Mouse (Mus musculus) skeletal muscle tissue, adult 2 months (tissue): ENCODE measurements at regions not wholly inside any gene's neighbourhood (a gene's known extent, or its start where the extent isn't known, plus 50 kb on each side); places are given as distances from the start of the nearest gene placed in this dataset.

ENCODE experiments used
- DNase-seq: peaks from one replicate; pipeline ENCODE4 v3.0.0-alpha.2; 2012; ENCODE audit warnings: low read depth, low spot score

- DNase-seq = no peak
These were observed 105.0 kb upstream of the Arid2 start for GRCm38 (mm10) chr15:96182313-96182712.

DNA sequence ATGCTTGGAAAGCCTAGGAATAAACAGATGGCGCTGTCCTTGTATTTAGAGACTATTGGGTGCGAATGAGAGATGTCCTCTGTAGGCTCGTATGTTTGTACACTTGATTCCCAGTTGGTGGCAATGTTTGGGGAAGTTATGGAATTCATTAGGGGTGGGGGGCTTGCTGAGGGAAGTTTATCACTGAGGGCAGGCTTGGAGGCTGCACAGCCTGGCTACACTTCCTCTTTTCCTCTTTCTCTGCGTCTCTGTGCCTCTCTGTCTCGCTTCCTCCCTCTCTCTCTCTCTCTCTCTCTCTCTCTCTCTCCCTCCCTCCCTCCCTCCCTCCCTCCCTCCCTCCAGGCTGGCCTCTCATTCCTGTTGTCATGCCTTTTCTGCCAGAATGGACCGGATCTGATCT is 104.2 kb upstream of the Arid2 start:
- no peak for DNase-seq

- DNase-seq = no peak
These were observed 102.7 kb upstream of the Arid2 start for GRCm38 (mm10) chr15:96184666-96185065.

- no peak for DNase-seq
These were observed 101.9 kb upstream of the Arid2 start for GRCm38 (mm10) chr15:96185429-96185828.

DNA sequence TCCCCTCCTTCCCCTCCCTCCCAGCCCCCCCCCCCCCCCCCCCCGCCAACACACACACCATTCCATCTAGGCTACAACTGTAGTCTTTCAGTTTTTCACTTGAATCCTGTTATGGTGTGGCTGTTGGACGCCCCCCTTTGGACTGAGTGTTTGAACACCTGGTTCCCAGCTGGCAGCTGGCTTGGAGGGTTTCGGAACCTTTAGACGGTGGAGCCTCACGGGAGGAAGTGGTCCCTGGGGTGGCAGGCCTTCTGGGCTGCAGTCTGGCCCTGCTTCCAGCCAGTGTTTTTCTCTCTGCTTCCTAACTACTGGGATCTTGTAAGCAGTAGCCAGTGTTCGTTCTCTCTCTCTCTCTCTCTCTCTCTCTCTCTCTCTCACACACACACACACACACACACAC is 101.4 kb upstream of the Arid2 start:
- no peak for DNase-seq

- no peak for DNase-seq
These were observed 97.8 kb upstream of the Arid2 start for GRCm38 (mm10) chr15:96189551-96189950.

DNA sequence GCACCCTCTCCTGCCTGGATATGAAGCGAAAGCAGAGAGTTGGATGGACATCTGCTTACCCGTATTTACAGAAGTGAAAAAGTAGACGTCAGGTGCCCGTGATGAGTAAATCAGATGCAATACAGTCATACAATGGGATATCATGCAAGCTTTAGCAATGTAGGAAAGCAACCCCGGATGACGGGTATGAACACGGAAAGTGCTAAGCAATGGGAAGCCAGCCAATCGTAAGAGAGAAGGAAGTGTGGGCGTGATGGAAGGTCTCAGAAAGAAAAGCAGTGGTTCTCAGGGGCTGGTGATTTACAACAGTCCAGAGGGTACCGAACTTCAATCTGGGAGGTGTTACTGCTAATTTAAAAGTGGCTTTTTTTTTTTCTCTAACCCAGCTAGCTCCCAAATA is 89.9 kb upstream of the Arid2 start:
- DNase-seq = no peak

- DNase-seq = no peak
These were observed 89.4 kb upstream of the Arid2 start for GRCm38 (mm10) chr15:96197932-96198331.

DNA sequence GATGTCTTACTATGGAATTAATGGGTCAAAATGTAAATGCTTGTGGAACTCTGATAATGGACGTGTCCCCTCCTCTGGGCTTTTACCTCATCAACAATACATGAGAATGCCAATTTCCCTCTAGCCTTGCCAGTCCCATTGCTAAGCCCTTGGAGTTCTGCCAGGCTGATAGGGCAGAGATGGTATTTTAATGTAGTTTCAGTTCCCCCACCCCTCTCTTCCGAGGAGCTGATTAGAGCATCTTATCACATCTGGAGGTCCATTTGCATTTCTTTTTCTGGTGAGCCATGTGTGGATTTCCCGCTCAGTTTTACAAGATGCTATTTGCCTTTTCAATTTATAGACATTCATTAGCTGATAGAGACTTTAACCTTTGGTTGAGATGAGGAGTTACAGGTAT is 86.0 kb upstream of the Arid2 start:
- DNase-seq = no peak

GRCm38 (mm10) chr15:96201701-96202460 is 85.4 kb upstream of the Arid2 start:
- DNase-seq = peak; percentile 8

GRCm38 (mm10) chr15:96204187-96204586 is 83.1 kb upstream of the Arid2 start:
- DNase-seq = no peak

DNA sequence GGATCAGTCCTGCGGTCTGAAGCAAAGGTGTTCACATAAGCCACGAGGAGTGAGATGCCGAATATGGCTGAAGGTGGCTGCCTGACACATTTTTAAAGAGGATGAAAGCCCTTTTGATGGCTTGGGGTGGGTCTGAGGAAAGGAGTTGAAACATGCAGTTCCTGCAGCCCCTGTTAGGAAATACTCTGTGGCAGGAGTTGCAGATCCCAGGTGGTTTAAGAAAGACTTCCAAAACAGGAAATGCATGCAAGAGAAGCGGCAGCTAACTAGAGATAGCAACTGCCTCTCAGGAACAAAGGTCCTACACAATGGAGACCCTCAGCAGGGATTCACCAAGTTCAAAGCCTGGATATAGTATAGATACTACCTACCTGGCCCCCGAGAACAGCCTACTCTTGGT is 82.7 kb upstream of the Arid2 start:
- no peak for DNase-seq

DNA sequence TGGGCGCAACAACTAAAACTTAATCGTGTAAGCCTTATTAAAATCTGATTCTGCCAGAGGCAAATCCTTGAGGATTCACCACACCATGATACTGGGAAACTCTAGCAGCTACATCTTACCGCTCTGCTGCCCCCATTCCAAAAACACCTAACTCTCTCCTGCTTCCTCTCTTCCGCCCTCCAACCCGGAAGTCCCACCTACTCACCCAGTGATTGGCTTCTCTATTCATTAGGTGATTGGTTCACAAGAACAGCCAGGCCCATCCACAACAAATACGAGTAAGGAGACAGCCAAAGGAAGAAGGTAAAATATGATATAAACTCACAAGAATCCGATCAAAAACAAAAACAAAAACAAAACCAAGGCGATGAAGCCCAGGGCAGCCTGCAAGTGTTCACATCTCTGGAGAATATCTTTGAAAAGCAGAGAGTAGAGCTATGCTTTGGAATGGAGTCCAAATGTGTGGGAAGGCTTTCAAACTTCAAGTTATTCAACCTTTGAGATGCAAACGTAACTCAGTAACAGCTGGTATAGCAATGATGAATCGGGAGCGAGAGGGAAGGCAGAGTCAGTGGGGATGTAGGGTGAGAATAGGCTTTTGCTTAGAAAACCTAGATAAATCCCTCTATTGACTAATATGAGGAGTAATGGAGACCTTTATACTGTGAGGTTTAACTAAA is 76.5 kb upstream of the Arid2 start:
- DNase-seq = no peak

DNA sequence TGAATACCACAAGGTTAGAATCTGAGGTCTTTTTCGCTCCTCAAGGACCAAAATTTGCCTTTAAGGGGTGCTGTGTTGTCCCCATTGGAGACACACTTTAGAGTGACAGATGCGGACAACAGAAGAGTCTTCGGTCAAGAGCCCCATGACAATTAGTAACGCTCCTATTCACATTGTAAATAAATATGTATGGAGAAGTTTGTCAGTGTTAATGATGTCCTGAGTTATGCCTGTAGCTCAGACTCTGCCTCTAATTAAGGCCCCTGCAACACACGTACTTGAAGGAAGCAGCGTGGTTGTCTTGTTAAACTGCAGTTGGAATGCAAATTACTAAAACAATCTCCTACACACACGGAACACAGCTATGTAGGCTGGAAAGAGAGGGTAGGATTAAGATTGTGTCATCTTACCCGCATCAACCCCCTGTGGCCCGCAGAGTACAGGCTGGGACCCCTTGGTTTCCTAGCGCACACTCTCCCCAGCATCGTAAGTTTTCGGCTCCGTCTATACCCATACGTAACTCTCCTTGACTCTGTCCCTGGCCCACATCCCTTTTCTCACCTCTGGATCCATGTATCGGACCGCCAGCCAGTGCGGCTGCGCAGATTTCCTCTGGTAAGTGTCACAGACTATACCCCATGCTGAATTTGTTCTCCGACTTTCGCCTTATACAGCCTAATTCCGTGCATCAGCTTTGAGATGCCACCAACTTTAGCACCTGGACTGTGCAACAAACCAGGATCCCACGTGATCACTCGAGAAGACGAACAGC is 73.6 kb upstream of the Arid2 start:
- DNase-seq = no peak

DNA sequence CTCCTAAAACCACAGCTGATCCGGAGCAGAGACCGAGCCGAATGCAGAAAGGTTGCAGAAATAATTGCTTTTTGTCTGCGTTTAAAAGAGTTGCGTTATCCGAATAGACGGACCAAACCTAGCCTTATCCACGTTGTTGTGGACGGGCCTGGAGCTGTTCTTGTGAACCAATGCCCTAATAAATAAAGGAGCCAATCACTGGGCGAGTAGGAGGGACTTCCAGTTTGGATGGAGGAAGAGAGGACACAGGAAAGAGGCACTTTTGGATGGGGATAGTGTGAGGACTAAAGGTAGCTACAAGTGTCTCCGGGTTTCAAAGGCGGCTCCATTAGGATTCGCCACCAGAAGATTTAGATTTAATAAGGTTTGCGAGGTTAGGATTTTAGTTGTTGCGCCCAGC is 69.4 kb upstream of the Arid2 start:
- DNase-seq = no peak

DNA sequence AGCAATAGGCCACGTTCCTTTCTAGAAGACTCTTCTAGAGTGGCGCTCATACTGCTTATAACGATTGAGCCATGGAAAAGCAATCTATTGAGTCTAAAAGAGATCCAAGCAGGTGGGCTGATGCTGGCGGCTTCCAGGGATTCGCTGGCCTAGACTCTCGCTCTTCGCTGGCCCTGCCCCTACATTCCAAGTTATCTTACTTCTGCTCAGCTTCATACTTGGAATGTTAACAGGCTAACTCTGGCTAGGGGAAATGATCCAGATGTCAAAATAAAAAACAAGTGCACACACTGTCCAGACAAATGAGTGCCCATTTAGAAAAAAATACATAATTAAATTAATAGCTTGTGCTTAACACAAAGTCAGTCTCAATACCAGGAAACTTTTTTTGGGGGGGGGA is 67.6 kb upstream of the Arid2 start:
- no peak for DNase-seq

DNA sequence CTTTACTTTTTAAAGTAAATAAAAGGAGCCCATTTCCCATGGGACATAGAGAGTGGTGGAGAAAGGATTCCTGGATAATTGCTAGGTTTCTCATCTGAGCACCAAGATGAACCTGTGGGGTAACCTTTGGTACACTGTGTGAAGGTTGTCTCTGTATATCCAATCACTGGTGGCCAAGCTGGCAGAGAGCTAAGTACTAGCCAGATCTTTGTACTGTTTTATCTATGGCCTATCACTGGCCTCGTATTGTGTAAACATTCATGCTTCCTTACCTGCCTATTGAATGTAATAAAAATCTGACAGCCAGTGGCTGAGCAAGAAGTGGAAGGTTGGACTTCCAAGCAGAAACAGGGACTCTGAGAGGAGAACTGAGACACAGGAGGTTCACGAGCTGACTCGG is 55.3 kb upstream of the Arid2 start:
- no peak for DNase-seq

- no peak for DNase-seq
These were observed 54.2 kb upstream of the Arid2 start for GRCm38 (mm10) chr15:96233113-96233512.

DNA sequence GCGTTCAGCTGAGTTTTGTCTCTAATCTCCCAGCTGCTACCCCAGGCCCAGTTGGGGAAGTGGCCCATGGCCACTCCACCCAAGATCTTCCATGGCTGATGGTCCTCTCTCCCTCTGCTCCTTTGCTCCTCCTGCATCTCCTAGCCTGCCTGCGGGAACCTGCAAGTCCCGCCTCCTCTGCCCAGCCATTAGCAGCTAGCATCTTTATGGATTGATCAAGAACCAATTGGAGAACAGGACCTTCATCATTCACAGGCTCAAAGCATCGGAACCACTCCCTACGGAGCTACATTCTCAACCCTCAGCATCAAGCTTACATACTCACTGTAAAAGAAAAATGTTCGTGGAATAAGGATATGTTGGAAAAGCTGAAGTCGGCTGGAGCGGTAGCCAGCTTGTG is 52.5 kb upstream of the Arid2 start:
- DNase-seq = no peak
